Mouse (Mus musculus): ENCODE measurements around the gene Bap1. TPM values are rescaled to one million over a fixed set of nuclear protein-coding genes. Genes with fewer than 3 reads are reported as not detected.

Bap1 gene
- 100 to 1,000 TPM; 112 to 123 TPM for total RNA-seq (2021)

GRCm38 (mm10) chr14:31251084-31251604 is at the start of gene Bap1, which contains the start of gene Phf7:
Gene Bap1 (plus strand): TSS chr14:31251450.
Gene Phf7 (minus strand): TSS chr14:31251317.
- intact Hi-C loops (cut with DNase I): no loop called here

GRCm38 (mm10) chr14:31204844-31205243 is 46.4 kb upstream of the Bap1 start:
- intact Hi-C loops (cut with DNase I): no loop called here

More at GRCm38 (mm10) chr14:31251084-31251604, at the start of gene Bap1, which contains the start of gene Phf7:
- peak; percentile 97 for DNase-seq

GRCm38 (mm10) chr14:31205244-31205561 is 46.0 kb upstream of the Bap1 start:
- intact Hi-C loops (cut with DNase I): no loop called here
- no peak for DNase-seq

More at GRCm38 (mm10) chr14:31204844-31205243, 46.4 kb upstream of the Bap1 start:
- DNase-seq: no peak

GRCm38 (mm10) chr14:31205562-31206467 is 45.4 kb upstream of the Bap1 start:
- peak; percentile 62 for DNase-seq
- intact Hi-C loops (cut with DNase I): no loop called here

- DNase-seq: peak; percentile 99
- intact Hi-C loops (cut with DNase I): no loop called here
Observed at GRCm38 (mm10) chr14:31206472-31206981, 44.7 kb upstream of the Bap1 start.

GRCm38 (mm10) chr14:31207070-31207830 is 44.0 kb upstream of the Bap1 start:
- intact Hi-C loops (cut with DNase I): no loop called here

GRCm38 (mm10) chr14:31208084-31208483 is 43.2 kb upstream of the Bap1 start, which contains the start of gene Tnnc1:
Gene Tnnc1 (plus strand): TSS chr14:31208312.
- no peak for DNase-seq
- intact Hi-C loops (cut with DNase I): no loop called here

More at GRCm38 (mm10) chr14:31207070-31207830, 44.0 kb upstream of the Bap1 start:
- no peak for DNase-seq

- intact Hi-C loops (cut with DNase I): no loop called here
Observed at GRCm38 (mm10) chr14:31209133-31209557, 42.1 kb upstream of the Bap1 start.

GRCm38 (mm10) chr14:31211854-31212253 is 39.4 kb upstream of the Bap1 start:
- intact Hi-C loops (cut with DNase I): no loop called here

More at GRCm38 (mm10) chr14:31209133-31209557, 42.1 kb upstream of the Bap1 start:
- no peak for DNase-seq

GRCm38 (mm10) chr14:31212499-31212898 is 38.8 kb upstream of the Bap1 start:
- intact Hi-C loops (cut with DNase I): no loop called here

More at GRCm38 (mm10) chr14:31211854-31212253, 39.4 kb upstream of the Bap1 start:
- DNase-seq: no peak

GRCm38 (mm10) chr14:31213868-31214267 is 37.4 kb upstream of the Bap1 start:
- intact Hi-C loops (cut with DNase I): no loop called here
- DNase-seq: no peak

More at GRCm38 (mm10) chr14:31212499-31212898, 38.8 kb upstream of the Bap1 start:
- DNase-seq: no peak

- intact Hi-C loops (cut with DNase I): no loop called here
- DNase-seq: no peak
Observed at GRCm38 (mm10) chr14:31214684-31215083, 36.6 kb upstream of the Bap1 start.

- intact Hi-C loops (cut with DNase I): no loop called here
- peak; percentile 78 for DNase-seq
Observed at GRCm38 (mm10) chr14:31215157-31216002, 35.9 kb upstream of the Bap1 start.

- intact Hi-C loops (cut with DNase I): no loop called here
- no peak for DNase-seq
Observed at GRCm38 (mm10) chr14:31216846-31217245, 34.4 kb upstream of the Bap1 start, which contains the start of gene Nisch. Gene Nisch (minus strand): TSS chr14:31216946.

GRCm38 (mm10) chr14:31217666-31218065 is 33.6 kb upstream of the Bap1 start, which contains the start of gene Sema3g:
Gene Sema3g (plus strand): TSS chr14:31217860.
- intact Hi-C loops (cut with DNase I): no loop called here

GRCm38 (mm10) chr14:31226978-31227377 is 24.3 kb upstream of the Bap1 start:
- peak; percentile 86 for DNase-seq
- intact Hi-C loops (cut with DNase I): no loop called here

More at GRCm38 (mm10) chr14:31217666-31218065, 33.6 kb upstream of the Bap1 start, which contains the start of gene Sema3g:
- peak; percentile 82 for DNase-seq

- DNase-seq: no peak
- intact Hi-C loops (cut with DNase I): no loop called here
Observed at GRCm38 (mm10) chr14:31228234-31228633, 23.0 kb upstream of the Bap1 start.

GRCm38 (mm10) chr14:31230442-31230841 is 20.8 kb upstream of the Bap1 start:
- no peak for DNase-seq
- intact Hi-C loops (cut with DNase I): no loop called here

- DNase-seq: no peak
- intact Hi-C loops (cut with DNase I): no loop called here
Observed at GRCm38 (mm10) chr14:31232404-31233069, 18.7 kb upstream of the Bap1 start.

Data from left cerebral cortex, postnatal 4 days (tissue).